Mouse (Mus musculus) ES-Bruce4 (cell line): Measurements from ENCODE around the gene Zmat5. TPM values are rescaled to one million over a fixed set of nuclear protein-coding genes. Genes with fewer than 3 reads are reported as not detected.

ENCODE experiments used
- H3K27ac ChIP-seq: 2 replicates; pipeline ENCODE4 v1.5.1; 2012; ENCODE audit warnings: low read length, inconsistent platforms; ENCODE audit not compliant: insufficient read depth
- H3K27me3 ChIP-seq: 2 replicates; pipeline ENCODE4 v1.6.1; 2012; ENCODE audit warnings: mild to moderate bottlenecking, low read length, inconsistent platforms; ENCODE audit not compliant: control insufficient read depth, poor library complexity, insufficient read depth, severe bottlenecking
- H3K36me3 ChIP-seq: 2 replicates; pipeline ENCODE4 v1.6.1; 2012; ENCODE audit warnings: inconsistent platforms, mild to moderate bottlenecking, low read length, moderate library complexity; ENCODE audit not compliant: control insufficient read depth, poor library complexity, insufficient read depth, severe bottlenecking
- H3K4me1 ChIP-seq: one replicate; pipeline ENCODE4 v1.8.1; 2011; ENCODE audit warnings: low read length; ENCODE audit not compliant: control insufficient read depth, insufficient read depth
- H3K4me3 ChIP-seq: 2 replicates; pipeline ENCODE4 v1.5.1; 2011; ENCODE audit warnings: low read depth, mild to moderate bottlenecking, low read length
- H3K9ac ChIP-seq: 2 replicates; pipeline ENCODE4 v1.6.1; 2012; ENCODE audit warnings: low read depth, mild to moderate bottlenecking, inconsistent platforms; ENCODE audit not compliant: poor library complexity, severe bottlenecking
- H3K9me3 ChIP-seq: replicated peaks from 2 replicates; pipeline ENCODE4 v1.6.1; 2012; ENCODE audit warnings: mild to moderate bottlenecking, low read length, inconsistent platforms; ENCODE audit not compliant: control insufficient read depth, poor library complexity, insufficient read depth, severe bottlenecking
- CTCF ChIP-seq: IDR thresholded peaks from one replicate; pipeline ENCODE4 v1.8.1; 2011; ENCODE audit warnings: low read depth, low read length
- EP300 ChIP-seq: IDR thresholded peaks from 2 replicates; pipeline ENCODE4 v1.6.1; 2011; ENCODE audit warnings: low read depth, low read length; ENCODE audit not compliant: insufficient read depth
- POLR2A ChIP-seq: IDR thresholded peaks from one replicate; pipeline ENCODE4 v1.8.1; 2011; ENCODE audit warnings: low read length; ENCODE audit not compliant: insufficient read depth
- polyA plus RNA-seq: library from polyadenylated mRNA; stranded (reverse); fragments of >200 nt; gene quantifications from 2 replicates; pipeline ENCODE4 v1.2.4, GENCODE M21; 2011; ENCODE audit warnings: low read depth; ENCODE audit not compliant: missing spikeins, insufficient read depth, insufficient read length

The Zmat5 gene
- polyA plus RNA-seq, 1 experiment = 19.3 TPM

- Histone ChIP-seq H3K4me1 (no peaks in the 10 kb centered on the region), H3K9ac (no peak overlapping the region), H3K9me3 (no peaks in the 10 kb centered on the region), H3K27ac (no peak overlapping the region), H3K4me3 (no peak overlapping the region), H3K36me3 (no peaks in the 10 kb centered on the region), H3K27me3 (no peaks in the 10 kb centered on the region)
- no peak for TF ChIP-seq POLR2A
- no peak for TF ChIP-seq EP300
- no peak for TF ChIP-seq CTCF
These were observed 8.3 kb downstream of the Zmat5 start for GRCm38 (mm10) chr11:4712822-4713221.

GRCm38 (mm10) chr11:4714727-4715126, 10.2 kb downstream of the Zmat5 start:
- Histone ChIP-seq H3K27me3 (no peaks in the 10 kb centered on the region), H3K9me3 (no peaks in the 10 kb centered on the region), H3K4me1 (no peaks in the 10 kb centered on the region), H3K27ac (no peak overlapping the region), H3K36me3 (no peaks in the 10 kb centered on the region), H3K9ac (no peak overlapping the region), H3K4me3 (no peak overlapping the region)
- no peak for TF ChIP-seq EP300
- TF ChIP-seq CTCF = no peak
- TF ChIP-seq POLR2A = no peak

- H3K36me3 ChIP-seq = no peaks in the 10 kb centered on the region
- H3K4me3 ChIP-seq = no peak overlapping the region
- H3K4me1 ChIP-seq = no peaks in the 10 kb centered on the region
- TF ChIP-seq CTCF (no peak), EP300 (no peak), POLR2A (no peak)
- H3K9me3 ChIP-seq = no peaks in the 10 kb centered on the region
- H3K27me3 ChIP-seq = no peaks in the 10 kb centered on the region
- no peak overlapping the region for H3K9ac ChIP-seq
- H3K27ac ChIP-seq = no peak overlapping the region
These were observed 11.1 kb downstream of the Zmat5 start for GRCm38 (mm10) chr11:4715596-4715995.

GRCm38 (mm10) chr11:4716530-4717236, 12.2 kb downstream of the Zmat5 start:
- Histone ChIP-seq H3K4me3 (no peak overlapping the region), H3K9ac (no peak overlapping the region), H3K27ac (no peak overlapping the region), H3K9me3 (no peaks in the 10 kb centered on the region), H3K4me1 (no peaks in the 10 kb centered on the region), H3K27me3 (no peaks in the 10 kb centered on the region), H3K36me3 (no peaks in the 10 kb centered on the region)
- no peak for TF ChIP-seq POLR2A
- no peak for TF ChIP-seq EP300
- no peak for TF ChIP-seq CTCF

GRCm38 (mm10) chr11:4718548-4718947, 14.1 kb downstream of the Zmat5 start:
- no peaks in the 10 kb centered on the region for H3K9me3 ChIP-seq
- H3K27me3 ChIP-seq = no peaks in the 10 kb centered on the region
- no peak for TF ChIP-seq CTCF
- no peak for TF ChIP-seq POLR2A
- TF ChIP-seq EP300 = no peak
- no peak overlapping the region for H3K9ac ChIP-seq
- no peak overlapping the region for H3K4me3 ChIP-seq
- no peaks in the 10 kb centered on the region for H3K36me3 ChIP-seq
- no peak overlapping the region for H3K27ac ChIP-seq
- no peaks in the 10 kb centered on the region for H3K4me1 ChIP-seq

- H3K27ac ChIP-seq = no peak overlapping the region
- no peak for TF ChIP-seq POLR2A
- no peak for TF ChIP-seq CTCF
- TF ChIP-seq EP300 = no peak
These were observed 15.5 kb downstream of the Zmat5 start for GRCm38 (mm10) chr11:4719961-4720360.

More at GRCm38 (mm10) chr11:4719961-4720360, 15.5 kb downstream of the Zmat5 start:
- Histone ChIP-seq H3K9ac (no peak overlapping the region), H3K9me3 (no peaks in the 10 kb centered on the region), H3K36me3 (no peaks in the 10 kb centered on the region), H3K4me1 (no peaks in the 10 kb centered on the region), H3K27me3 (no peaks in the 10 kb centered on the region), H3K4me3 (no peak overlapping the region)
